Mouse (Mus musculus) macrophage (primary cell): ENCODE data around the gene Gm6760. TPM values are rescaled to one million over a fixed set of nuclear protein-coding genes. Genes with fewer than 3 reads are reported as not detected.

Experiments used
- H3K27ac ChIP-seq: fragments of 350-480 bp; formaldehyde crosslinking; 2 replicates; pipeline ENCODE4 v1.9.0; 2021
- H3K36me3 ChIP-seq: fragments of 350-480 bp; formaldehyde crosslinking; 2 replicates; pipeline ENCODE4 v1.9.0; 2021; ENCODE audit errors: inconsistent target
- H3K4me3 ChIP-seq: fragments of 350-480 bp; formaldehyde crosslinking; 2 replicates; pipeline ENCODE4 v1.9.0; 2021; ENCODE audit errors: inconsistent target
- H3K79me2 ChIP-seq: fragments of 350-480 bp; formaldehyde crosslinking; 2 replicates; pipeline ENCODE4 v1.9.0; 2021; ENCODE audit errors: inconsistent target
- WGBS: methylation state at CpG from one replicate; pipeline ENCODE4 v1.1.7; 2026; ENCODE audit warnings: inconsistent platforms; ENCODE audit not compliant: missing documents; 5-methylcytosine and 5-hydroxymethylcytosine counted together
- polyA plus RNA-seq: library from polyadenylated mRNA; stranded (reverse); fragments of 250-400 nt; gene quantifications from 3 replicates; pipeline ENCODE4 v1.2.4, GENCODE M21; 2018; ENCODE audit warnings: inconsistent platforms
- total RNA-seq, 78 experiments: library from RNA; depleted of rRNA; stranded (reverse); fragments of 250-400 nt; gene quantifications; 1 replicate in 9 of 78; 2 replicates in 24 of 78; 3 replicates in 43 of 78; 4 replicates in 2 of 78; pipeline ENCODE4 v1.2.4; 2018; ENCODE audit warnings: inconsistent platforms in 56 of 78

Gm6760 gene
- not detected for total RNA-seq (2018; cell fraction: chromatin; rRNA removed)
- total RNA-seq (2018; cell fraction: cytosol; rRNA removed): not detected
- not detected for total RNA-seq (2018; cell fraction: nucleus; rRNA removed)
- polyA plus RNA-seq: not detected in 3 replicates

GRCm38 (mm10) chrX:64152098-64152497 is at the start of gene Gm6760:
Gene Gm6760 (minus strand): TSS chrX:64152198.
- no peaks in the 10 kb centered on the region for H3K36me3 ChIP-seq
- no peak within 1 kb of the TSS for H3K4me3 ChIP-seq
- H3K79me2 ChIP-seq: no peaks in the 10 kb centered on the region
- 86% methylated on average over 2 of the region's 2 CpGs for WGBS
- H3K27ac ChIP-seq: no peak within 1 kb of the TSS

GRCm38 (mm10) chrX:64181246-64181645 is 29.2 kb upstream of the Gm6760 start:
- no peak overlapping the region for H3K4me3 ChIP-seq
- H3K36me3 ChIP-seq: no peaks in the 10 kb centered on the region
- no peak overlapping the region for H3K27ac ChIP-seq
- H3K79me2 ChIP-seq: no peaks in the 10 kb centered on the region

DNA sequence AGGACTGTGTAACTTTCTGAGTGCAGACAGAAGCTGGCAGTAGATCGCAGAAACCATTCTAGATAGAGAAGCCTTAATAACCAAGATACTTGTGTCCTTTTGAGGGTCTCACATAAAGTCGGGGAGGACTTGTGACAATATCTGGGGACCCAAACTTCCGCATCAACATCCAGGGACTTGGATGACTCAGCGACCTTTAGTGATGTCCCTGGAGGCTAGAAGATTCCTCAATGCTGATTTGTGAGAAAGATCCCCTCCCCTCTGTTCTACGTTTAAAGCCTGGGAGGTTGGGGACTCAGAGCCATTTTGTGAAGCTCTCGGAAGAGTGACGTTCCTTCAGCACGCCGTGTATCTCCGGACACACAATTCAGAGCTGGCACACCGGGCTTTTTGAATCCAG is 21.2 kb upstream of the Gm6760 start, which contains the start of gene 3830417A13Rik:
Gene 3830417A13Rik, plus strand, starts transcription at position 301 of the 400 bp plus-strand sequence.
- H3K79me2 ChIP-seq: no peaks in the 10 kb centered on the region
- H3K36me3 ChIP-seq: no peaks in the 10 kb centered on the region
- WGBS: 90% methylated on average over 10 of the region's 11 CpGs
- no peak within 1 kb of the TSS for H3K4me3 ChIP-seq
- no peak within 1 kb of the TSS for H3K27ac ChIP-seq

Other genes starting within 250 kb of the Gm6760 start
- gene 3830417A13Rik, start 21.4 kb upstream of the Gm6760 start, polyA plus RNA-seq: not detected in 3 replicates
- not detected in 3 replicates for gene Slitrk4, start 124.8 kb upstream of the Gm6760 start, polyA plus RNA-seq